Mouse (Mus musculus) stomach, embryonic 14.5 days (tissue): ENCODE data around the gene Ppp1r12a. TPM values are rescaled to one million over a fixed set of nuclear protein-coding genes. Genes with fewer than 3 reads are reported as not detected.

ENCODE experiments used
- ATAC-seq: fragments of 200-750 bp; cut with Nextera tagmentation; 2 replicates; pipeline ENCODE4 v1.8.0; 2017; ENCODE audit warnings: low read depth, moderate TSS enrichment; ENCODE audit not compliant: insufficient number of reproducible peaks, insufficient read depth, low FRiP score
- H3K27ac ChIP-seq: fragments of 300-500 bp; sonication (generic); 2 replicates; pipeline ENCODE4 v1.5.1; 2014; ENCODE audit warnings: mild to moderate bottlenecking, low read length, moderate library complexity, mixed read lengths
- H3K27me3 ChIP-seq: fragments of 300-500 bp; sonication (generic); 2 replicates; pipeline ENCODE4 v1.6.1; 2014; ENCODE audit warnings: low read length, control low read depth, mixed read lengths; ENCODE audit not compliant: control insufficient read depth, insufficient read depth
- H3K36me3 ChIP-seq: fragments of 300-500 bp; sonication (generic); 2 replicates; pipeline ENCODE4 v1.6.1; 2014; ENCODE audit warnings: mild to moderate bottlenecking, control low read depth, low read length, moderate library complexity, mixed read lengths; ENCODE audit not compliant: control insufficient read depth, insufficient read depth
- H3K4me1 ChIP-seq: fragments of 300-500 bp; sonication (generic); 2 replicates; pipeline ENCODE4 v1.6.1; 2014; ENCODE audit warnings: low read length, control low read depth, mixed read lengths; ENCODE audit not compliant: control insufficient read depth, insufficient read depth
- H3K4me2 ChIP-seq: fragments of 300-500 bp; sonication (generic); replicated peaks from 2 replicates; pipeline ENCODE4 v1.6.1; 2014; ENCODE audit warnings: low read depth, low read length, control low read depth
- H3K4me3 ChIP-seq: fragments of 300-500 bp; sonication (generic); 2 replicates; pipeline ENCODE4 v1.5.1; 2014; ENCODE audit warnings: low read depth, low read length, control low read depth
- H3K9ac ChIP-seq: fragments of 300-500 bp; sonication (generic); replicated peaks from 2 replicates; pipeline ENCODE4 v1.6.1; 2014; ENCODE audit warnings: low read depth, mild to moderate bottlenecking, control low read depth, low read length, moderate library complexity, mixed read lengths
- H3K9me3 ChIP-seq: fragments of 300-500 bp; sonication (generic); 2 replicates; pipeline ENCODE4 v1.6.1; 2016; ENCODE audit warnings: low read depth, low read length, control low read depth; ENCODE audit not compliant: control insufficient read depth
- WGBS: fragments of 180-500 bp; shearing (Covaris S2); extraction: QIAGEN DNeasy Blood & Tissue Kit; methylation state at CpG from one replicate; pipeline ENCODE4 v1.1.7; 2014; 5-methylcytosine and 5-hydroxymethylcytosine counted together
- polyA plus RNA-seq: library from polyadenylated mRNA; unstranded; fragments of >200 nt; fragmentation: Nextera tagmentation; extraction: Ambion mirVana; gene quantifications from 2 replicates; pipeline ENCODE4 v1.2.1, GENCODE M21; 2014

Gene Ppp1r12a
- polyA plus RNA-seq, 1 experiment from 2014 or later = 140 TPM

DNA sequence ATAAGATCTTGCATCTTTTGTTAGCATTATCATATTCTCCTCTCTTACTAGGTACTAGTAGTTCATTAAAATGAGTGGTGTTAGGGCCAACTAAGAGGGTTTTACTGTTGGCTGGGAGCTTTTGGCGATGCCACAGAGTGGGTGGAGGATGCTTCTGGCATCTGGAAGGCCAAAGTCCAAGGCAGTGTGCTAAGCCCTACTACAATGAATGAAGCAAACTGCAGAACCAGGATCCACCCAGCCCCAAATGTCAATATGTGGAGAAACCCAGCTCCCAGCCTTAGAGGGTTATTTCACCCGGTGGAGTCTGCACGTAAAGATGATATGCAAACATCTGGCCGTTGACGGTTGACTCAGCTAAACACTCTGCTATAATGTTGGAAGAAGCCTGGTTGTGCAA is 167.8 kb downstream of the Ppp1r12a start:
- ATAC-seq = no peak
- Histone ChIP-seq H3K27me3 (no peaks in the 10 kb centered on the region), H3K4me1 (no peaks in the 10 kb centered on the region), H3K9ac (no peak overlapping the region), H3K27ac (no peak overlapping the region), H3K36me3 (no peaks in the 10 kb centered on the region), H3K9me3 (no peaks in the 10 kb centered on the region), H3K4me3 (no peak overlapping the region), H3K4me2 (no peak overlapping the region)
- 48% methylated on average over 5 of the region's 5 CpGs for WGBS

DNA sequence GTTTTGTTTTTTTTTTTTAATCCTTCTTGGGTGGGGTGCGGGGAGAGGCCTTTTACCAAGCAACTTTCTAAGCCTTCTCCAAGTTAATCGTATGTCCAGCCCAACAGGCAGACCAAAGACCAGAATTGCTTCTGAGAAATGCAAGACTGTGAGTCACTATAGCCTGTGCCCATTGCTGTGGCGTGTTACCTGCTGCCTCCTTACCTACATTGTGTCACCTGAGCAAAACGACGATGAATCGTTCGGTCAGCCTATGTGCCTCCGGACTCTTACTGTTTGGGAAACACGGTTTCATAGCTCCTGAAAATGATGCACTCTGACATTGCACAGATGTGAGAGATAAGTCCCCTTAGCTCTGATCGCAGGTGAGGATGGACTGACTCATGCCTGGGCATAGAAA is 169.0 kb downstream of the Ppp1r12a start:
- ATAC-seq = no peak
- 8% methylated on average over 10 of the region's 10 CpGs for WGBS
- H3K4me2 ChIP-seq = peak overlapping the region; percentile 74
- H3K9me3 ChIP-seq = no peaks in the 10 kb centered on the region
- no peak overlapping the region for H3K9ac ChIP-seq
- H3K27ac ChIP-seq = peak overlapping the region; percentile 30; the same call in 1 of the 2 replicates
- peak overlapping the region; percentile 89 for H3K4me3 ChIP-seq
- no peaks in the 10 kb centered on the region for H3K4me1 ChIP-seq
- H3K36me3 ChIP-seq = no peaks in the 10 kb centered on the region
- H3K27me3 ChIP-seq = no peaks in the 10 kb centered on the region

GRCm38 (mm10) chr10:108331784-108332561 is 170.0 kb downstream of the Ppp1r12a start, which contains the start of gene Pawr:
Gene Pawr (plus strand): TSS chr10:108332121.
- H3K4me1 ChIP-seq = no peaks in the 10 kb centered on the region
- ATAC-seq = peak; percentile 94
- H3K9ac ChIP-seq = peak within 1 kb of the TSS; percentile 86
- no peaks in the 10 kb centered on the region for H3K9me3 ChIP-seq
- under 1% methylated on average over 77 of the region's 85 CpGs for WGBS
- no peaks in the 10 kb centered on the region for H3K27me3 ChIP-seq
- no peaks in the 10 kb centered on the region for H3K36me3 ChIP-seq
- H3K4me3 ChIP-seq = peak within 1 kb of the TSS; percentile 89
- H3K27ac ChIP-seq = peak within 1 kb of the TSS; percentile 92
- peak within 1 kb of the TSS; percentile 74 for H3K4me2 ChIP-seq

DNA sequence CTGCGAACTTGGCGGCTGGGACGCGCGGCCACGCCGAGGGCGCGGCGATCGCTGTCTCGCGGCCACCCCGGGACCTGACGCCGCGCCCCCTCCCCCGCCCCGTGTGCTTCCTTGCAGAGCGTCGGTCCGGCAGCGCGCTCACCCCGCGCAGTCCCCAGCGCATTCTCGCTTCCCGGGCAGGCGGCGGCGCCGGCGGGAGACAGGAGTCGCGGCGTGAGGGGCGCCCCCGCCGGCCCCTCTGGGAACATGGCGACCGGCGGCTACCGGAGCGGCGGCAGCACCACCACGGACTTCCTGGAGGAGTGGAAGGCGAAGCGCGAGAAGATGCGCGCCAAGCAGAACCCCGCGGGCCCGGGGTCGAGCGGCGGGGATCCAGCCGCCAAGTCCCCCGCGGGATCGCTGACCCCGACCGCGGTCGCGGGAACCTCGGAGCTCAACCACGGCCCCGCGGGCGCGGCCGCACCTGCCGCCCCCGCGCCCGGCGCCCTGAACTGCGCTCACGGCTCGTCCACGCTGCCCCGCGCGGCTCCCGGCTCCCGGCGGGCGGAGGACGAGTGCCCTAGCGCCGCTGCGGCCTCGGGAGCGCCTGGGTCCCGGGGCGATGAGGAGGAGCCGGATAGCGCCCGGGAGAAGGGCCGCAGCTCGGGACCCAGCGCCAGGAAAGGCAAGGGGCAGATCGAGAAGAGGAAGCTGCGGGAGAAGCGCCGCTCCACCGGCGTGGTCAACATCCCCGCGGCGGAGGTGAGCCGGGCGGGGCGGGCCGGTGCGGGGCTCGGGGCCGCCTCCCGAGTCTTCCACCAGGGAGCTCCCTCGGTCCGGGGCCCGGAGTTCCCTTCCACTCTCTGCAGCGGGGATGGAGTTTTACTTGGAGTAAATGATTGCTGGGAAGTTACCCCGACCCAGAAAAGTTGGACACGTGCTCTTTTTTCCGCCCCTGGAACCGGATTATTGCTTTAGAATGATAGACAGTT is 170.9 kb downstream of the Ppp1r12a start:
- Histone ChIP-seq H3K9ac (peak overlapping the region; percentile 86), H3K4me2 (peak overlapping the region; percentile 74), H3K4me3 (peak overlapping the region; percentile 89), H3K27ac (peak overlapping the region; percentile 92), H3K36me3 (no peaks in the 10 kb centered on the region), H3K9me3 (no peaks in the 10 kb centered on the region), H3K27me3 (no peaks in the 10 kb centered on the region), H3K4me1 (no peaks in the 10 kb centered on the region)
- ATAC-seq = peak; percentile 43
- WGBS = under 1% methylated on average over 103 of the region's 129 CpGs

- peak overlapping the region; percentile 74 for H3K4me2 ChIP-seq
Measured at GRCm38 (mm10) chr10:108333642-108334041, 171.6 kb downstream of the Ppp1r12a start.

More at GRCm38 (mm10) chr10:108333642-108334041, 171.6 kb downstream of the Ppp1r12a start:
- Histone ChIP-seq H3K27ac (peak overlapping the region; percentile 92; the same call in 1 of the 2 replicates), H3K36me3 (no peaks in the 10 kb centered on the region), H3K27me3 (no peaks in the 10 kb centered on the region), H3K4me3 (peak overlapping the region; percentile 89), H3K4me1 (no peaks in the 10 kb centered on the region), H3K9ac (peak overlapping the region; percentile 86; the same call in 1 of the 2 replicates), H3K9me3 (no peaks in the 10 kb centered on the region)
- ATAC-seq = no peak
- 4% methylated on average over 12 of the region's 12 CpGs for WGBS

Other genes with a start within 250 kb of the Ppp1r12a start
- gene Pawr, start 169.9 kb downstream of the Ppp1r12a start, polyA plus RNA-seq = 13.5 and 18.5 TPM in 2 replicates